Mouse (Mus musculus) bone marrow, adult 2 months (tissue): ENCODE data around the gene Vapb.

Experiments
- CTCF ChIP-seq: fragments of 200-500 bp; IDR thresholded peaks from 2 replicates; pipeline ENCODE4 v1.5.1; 2011; ENCODE audit warnings: low read length, control low read depth; ENCODE audit not compliant: control insufficient read depth, insufficient read depth
- POLR2A ChIP-seq: fragments of 200-500 bp; IDR thresholded peaks from 2 replicates; pipeline ENCODE4 v1.6.1; 2011; ENCODE audit warnings: low read depth, mild to moderate bottlenecking, control low read depth, low read length, borderline replicate concordance; ENCODE audit not compliant: control insufficient read depth

DNA sequence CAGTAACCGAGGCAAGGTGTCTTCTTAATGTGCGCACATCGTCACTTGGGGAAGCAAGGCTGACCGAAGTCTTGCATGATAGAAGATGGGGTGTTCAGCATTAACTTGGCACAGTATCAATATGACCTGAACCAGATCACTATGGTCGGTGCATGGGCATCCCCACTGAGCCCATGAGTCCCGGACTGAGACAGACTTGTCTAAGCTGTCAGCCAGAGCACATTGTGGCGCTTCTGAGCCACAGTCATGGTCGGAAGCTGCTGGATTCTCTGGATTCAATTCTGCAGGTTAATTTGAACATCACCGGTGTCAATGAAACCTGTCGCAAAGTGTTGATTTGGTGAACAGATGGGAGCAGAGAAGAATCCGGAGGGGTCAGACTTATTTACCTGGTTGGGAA is 66.5 kb downstream of the Vapb start:
- TF ChIP-seq CTCF (no peak), POLR2A (no peak)
